Mouse (Mus musculus) skeletal muscle tissue, adult 2 months (tissue): ENCODE measurements around the gene Ap2a2.

ENCODE experiments used
- DNase-seq: peaks from one replicate; pipeline ENCODE4 v3.0.0-alpha.2; 2012; ENCODE audit warnings: low read depth, low spot score

The Ap2a2 gene

DNA sequence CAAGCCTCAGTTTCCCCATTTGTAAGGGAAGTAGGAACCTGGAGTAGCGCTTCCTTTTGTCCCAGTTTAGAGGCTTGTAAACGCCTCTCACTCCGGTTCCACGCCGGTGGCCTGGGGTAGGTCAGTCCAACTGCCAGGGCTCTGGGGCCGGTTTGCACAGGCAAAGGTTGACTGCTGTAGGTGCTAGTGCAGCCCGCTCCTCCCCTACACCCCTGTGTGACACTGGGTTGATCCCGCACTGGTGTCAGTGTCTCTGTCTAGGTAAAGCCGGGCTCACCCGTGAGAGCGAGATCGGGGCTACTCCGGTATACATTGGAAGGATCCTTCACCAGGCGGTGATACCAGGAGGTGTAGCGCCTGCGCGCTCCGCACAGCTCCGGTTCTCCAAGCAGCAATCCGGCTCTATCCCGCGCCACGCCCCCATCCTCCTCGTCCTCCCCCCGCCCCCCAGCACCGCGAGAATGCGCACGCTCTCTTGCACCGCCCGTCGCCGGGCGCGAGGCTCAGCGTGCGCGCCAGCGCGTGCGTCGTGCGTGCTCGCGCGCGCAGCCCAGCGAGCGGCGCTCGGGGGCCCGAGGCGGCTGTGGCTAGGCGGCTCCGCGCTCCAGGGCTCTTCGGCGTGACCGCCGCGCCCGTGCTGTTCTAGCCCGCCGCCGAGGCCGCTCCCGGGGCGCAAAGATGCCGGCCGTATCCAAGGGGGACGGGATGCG, at the start of gene Ap2a2:
Gene Ap2a2 (plus strand): TSS at position 492 of the 710 bp plus-strand sequence.
- DNase-seq: peak; percentile 90

DNA sequence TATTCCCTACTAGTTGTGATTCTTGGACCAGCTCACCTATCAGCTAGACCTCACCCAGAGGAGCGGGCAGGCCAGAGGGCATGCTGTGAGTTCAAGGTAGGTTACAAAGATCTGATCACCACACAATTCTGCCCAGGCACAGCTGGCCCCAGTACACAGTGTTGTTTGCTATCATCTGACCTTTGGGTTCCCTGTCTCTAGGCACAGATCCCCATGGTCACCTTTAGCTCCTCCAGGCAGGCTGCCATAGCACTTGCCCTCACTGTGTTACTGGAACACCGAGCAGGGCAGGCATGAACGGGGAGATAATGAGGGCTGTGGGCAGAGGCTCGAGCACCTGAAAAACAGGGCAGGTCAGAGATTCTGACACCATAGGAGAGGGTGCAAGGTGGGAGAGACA, 44.3 kb upstream of the Ap2a2 start:
- DNase-seq: no peak

DNA sequence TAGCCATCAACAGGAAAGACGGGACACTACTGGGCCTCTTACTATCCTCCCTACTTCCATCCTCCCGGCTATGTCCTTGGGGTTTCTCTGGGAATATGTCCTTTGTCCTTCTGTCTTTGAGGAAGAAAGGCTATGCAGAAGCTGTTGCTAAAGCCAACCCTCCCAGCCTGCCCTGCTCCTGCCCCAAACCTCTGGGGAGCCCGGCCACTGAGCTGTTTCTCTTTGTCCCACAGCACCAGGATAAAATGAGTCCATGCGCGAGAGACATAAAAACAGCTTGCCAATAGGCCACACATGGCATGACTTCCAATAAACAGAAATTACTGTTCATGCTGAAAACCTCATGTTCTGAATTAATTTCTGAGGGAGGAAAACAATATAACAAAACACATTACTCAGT, 43.7 kb upstream of the Ap2a2 start:
- DNase-seq: no peak

DNA sequence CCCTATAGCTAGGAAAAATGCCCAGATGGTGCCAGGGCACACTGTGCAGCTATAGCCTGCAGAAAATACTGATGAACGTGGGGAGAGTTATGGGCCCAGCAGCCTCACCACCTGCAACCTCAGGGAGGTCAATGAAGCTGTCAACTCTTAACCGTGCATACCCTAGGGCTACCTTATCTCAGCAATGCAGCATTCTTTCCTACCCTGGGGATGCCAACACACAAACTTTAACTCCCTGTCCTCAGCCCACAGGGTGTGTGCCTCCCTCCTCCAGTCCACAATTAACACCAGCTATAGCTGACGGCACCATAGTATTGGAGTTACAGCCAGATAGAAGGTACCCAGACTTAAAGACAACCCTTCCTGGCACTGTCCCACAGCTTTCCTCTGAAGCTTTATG, 43.0 kb upstream of the Ap2a2 start:
- DNase-seq: no peak

DNA sequence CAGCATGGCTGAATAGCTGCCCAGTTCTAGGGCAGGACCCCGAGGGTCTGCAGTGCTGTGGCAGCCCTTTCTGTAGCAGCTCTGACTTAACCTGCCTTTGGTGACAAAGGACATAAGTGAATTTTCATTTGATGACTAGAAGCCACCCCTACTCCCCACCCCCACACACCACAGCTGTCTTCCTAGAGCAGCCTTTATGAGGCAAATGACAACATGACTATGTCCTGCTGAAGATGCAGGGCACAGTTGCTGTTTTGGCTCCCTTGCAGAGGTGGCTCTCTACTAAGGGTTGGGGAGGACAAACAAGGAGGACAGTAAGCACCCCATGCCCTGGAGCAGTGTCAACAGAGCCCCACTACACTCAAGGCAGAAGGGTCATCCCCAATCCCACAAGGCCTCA, 42.2 kb upstream of the Ap2a2 start:
- no peak for DNase-seq

DNA sequence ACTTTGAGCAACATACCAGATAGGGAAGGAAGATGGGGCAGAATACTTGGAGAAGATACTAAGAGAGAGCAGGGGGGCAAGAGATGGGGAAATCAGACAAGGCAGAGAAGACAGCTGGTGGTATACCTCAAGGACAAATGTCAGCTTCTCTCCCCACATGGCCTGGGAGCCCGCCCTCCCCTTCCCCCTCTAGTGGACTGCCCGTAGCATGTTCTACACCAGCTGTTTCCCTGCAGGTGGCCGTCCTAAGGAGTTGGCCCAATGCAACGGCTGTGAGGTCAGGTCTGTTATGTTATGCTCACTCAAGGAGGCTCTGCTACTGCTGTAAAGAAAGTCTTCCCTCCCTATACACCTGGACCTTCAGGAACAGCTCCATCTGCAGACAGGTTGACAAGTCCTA, 39.0 kb upstream of the Ap2a2 start:
- no peak for DNase-seq

DNA sequence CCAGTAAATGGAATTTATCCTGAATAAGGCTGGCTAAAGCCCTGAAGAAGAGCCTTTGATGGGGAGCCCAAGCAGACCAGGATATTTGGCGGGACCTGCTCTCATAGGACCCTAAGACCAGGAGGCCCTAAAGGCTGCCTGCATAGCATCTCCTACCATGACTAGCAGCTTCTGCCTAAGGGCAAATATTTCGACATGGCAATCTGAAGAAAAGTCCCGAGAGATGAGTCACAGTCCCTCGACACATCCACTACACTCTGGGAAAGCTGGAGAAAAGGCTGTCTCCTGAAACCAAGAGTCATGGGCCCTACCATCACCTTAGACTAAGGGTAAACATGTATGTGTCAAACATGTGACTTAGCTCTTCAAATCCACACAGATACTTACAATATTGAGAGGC, 37.7 kb upstream of the Ap2a2 start:
- DNase-seq: no peak

DNA sequence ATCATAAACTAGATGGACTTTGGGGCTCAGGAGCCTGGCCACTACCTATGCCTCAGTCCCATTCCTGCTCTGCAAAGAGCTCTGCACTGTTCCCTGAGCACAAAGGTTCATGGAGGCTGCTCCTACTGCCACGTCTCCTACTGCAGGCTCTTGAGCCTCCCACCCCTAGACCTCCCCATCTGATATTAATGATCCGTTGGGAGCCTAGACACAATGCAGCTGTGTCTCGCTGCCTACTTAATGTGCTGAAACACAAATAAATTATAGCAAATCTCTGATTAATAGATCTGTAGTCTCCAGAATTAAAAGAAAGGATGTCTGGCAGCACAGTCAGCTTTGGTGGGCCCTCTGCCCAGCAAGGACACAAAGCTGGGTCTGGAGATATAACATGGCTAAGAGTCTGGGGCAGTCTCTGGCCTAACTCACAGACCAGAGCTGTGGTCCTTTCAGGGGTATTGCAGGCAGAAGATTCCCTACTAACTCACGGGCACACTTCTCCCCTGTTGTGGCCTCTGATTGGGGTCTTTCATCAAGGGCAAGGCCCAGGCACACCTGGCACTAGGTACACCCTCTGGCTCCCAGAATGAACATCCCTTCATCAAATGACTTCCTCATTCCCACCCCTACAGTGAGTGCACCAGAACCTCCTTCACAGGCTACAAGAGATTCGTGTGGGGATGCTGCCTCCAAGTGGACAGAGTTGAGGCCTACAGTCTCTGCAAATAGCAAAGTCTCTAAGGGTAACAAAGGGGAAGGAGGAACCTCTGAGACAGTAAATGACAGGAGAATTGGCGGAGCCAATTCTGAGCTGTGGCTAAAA, 37.0 kb upstream of the Ap2a2 start:
- DNase-seq: peak; percentile 60

DNA sequence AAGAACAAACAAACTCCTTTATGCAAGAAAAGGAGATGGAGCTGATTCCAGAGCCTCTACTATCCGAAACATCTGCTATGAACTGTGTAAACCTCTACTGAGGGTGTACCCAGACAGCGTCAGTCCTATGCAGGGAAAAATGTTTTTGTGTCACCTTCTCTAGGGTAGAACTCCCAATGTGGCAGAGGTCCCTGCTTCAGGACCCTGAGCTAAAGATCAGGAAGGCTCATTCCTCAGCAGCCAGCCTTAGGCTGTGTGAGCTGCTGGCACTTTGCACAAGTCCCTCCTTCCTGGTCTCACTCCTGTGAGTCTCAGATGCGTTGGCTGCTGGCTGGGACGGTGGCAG, 36.4 kb upstream of the Ap2a2 start:
- no peak for DNase-seq

DNA sequence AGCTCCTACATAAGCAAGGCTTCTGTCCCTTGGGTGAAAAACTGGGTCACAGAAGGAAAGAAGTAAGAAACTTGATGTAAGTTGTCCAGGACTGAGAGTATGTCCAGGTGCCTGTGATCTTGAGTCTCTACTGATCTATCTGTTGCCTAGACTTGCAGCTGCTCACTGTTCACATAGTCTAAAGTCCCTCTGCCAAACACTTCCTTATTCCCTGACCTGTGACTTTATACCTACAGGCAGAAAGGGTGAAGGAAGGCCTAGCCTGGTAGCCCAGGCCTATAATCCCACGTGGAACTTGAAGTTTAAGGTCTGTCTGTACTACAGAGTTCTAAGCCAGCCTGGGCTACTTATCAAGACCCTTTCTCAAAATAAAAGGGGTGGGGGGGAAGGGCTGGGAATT, 26.4 kb upstream of the Ap2a2 start:
- DNase-seq: no peak

DNA sequence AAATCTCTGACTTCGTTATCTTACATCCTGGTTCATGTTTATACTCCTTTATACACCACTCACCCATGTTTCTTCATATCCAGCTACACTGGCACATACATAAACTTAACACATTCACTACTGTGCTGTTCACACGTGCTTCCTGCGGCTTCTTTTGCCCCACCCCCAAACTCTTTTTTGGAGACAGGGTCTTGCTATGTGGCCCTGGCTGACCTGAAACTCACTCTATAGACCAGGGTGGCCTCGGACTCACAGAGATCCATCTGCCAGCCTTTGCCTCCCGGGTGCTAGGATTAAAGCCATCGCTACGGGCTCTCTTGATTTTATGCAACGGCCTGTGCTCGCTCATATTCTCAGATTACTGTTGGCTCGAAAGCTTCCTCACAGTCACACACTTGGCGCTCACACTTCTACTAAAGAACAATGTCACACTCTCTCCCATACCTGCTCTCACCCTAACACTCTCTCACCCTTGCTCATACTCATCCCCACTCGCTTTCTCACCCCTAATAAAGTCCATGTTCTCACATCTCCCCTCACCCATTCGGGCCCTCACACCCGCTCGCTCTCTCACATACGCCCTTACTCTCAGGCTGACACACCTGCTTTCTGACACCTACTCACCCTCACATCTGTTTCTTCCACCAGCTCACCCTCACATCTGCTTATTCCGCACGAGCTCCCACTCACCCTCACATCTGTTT, 23.0 kb upstream of the Ap2a2 start:
- DNase-seq: peak; percentile 25

DNA sequence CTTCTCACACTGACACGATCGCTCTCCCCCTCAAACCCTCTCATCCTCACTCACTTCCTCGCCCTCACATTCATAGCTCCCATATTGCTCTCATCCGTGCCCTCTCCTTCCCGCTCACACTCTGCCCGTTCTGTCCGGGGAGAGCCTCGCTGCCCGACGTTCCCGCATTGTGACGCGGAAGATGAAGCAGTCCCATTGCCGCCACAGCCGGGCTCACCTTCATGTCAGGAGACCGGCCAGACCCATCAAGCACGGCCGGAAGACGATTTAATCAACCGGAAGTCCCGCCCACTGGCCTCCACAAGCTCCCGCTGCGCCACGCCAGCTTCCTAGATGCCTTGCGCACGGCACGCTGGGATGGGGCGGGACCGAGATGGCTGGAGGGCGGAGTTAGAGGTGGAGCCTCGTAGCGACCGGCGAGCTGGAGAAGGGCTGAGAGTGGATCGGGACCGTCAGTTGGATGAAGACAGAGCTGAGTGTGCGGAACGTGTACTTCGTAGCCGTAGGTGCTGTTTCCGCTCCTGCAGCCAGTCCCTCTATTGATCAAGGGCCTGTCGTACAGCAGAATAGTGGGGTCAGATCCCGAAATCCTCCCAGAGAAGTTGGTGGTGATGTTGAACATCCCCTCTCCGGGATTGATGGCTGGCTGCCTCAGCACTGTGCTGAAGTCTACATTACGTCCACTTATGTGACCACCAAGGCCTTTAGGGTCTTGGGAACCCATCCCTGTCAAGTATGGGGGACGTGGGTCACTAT, 22.2 kb upstream of the Ap2a2 start, which contains the start of gene Chid1:
Gene Chid1 (minus strand): TSS at position 302 of the 756 bp plus-strand sequence.
- DNase-seq: peak; percentile 97

DNA sequence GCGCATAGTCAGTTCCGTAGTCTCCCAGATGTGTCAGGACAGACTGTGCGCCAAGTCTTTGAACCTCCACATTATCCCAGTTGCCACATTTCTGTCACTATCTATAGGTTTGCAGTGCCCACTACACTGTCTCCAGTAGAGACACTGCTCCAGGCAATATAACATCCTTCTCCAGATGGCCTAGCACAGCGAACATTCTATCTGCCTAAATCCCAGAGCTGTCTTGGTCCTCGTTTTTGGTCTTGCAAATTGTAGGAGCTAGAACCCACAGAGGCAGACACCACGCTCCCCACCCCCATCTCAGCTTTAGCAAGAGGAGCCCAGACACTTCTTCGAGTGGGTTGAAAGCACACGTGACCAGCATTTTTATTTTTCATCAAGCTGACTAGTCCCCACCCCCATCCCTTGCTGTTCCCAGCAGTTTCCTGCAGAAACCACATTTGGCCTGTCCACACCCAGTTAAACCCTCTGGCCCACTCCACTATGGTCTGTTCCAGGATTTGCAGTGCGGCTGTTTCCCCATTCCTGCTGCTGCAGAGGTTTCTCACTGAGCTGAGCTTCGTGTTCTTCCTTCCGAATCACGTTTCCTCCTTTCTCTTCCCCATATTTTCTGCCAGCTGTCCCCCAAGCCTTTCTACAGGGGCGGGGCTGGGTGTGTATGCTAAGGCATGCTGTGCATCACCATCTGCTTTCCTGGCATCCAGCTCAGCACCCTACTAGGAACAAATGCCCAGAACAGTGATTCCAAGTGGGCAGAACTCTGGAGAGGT, 21.5 kb upstream of the Ap2a2 start:
- peak; percentile 84 for DNase-seq

DNA sequence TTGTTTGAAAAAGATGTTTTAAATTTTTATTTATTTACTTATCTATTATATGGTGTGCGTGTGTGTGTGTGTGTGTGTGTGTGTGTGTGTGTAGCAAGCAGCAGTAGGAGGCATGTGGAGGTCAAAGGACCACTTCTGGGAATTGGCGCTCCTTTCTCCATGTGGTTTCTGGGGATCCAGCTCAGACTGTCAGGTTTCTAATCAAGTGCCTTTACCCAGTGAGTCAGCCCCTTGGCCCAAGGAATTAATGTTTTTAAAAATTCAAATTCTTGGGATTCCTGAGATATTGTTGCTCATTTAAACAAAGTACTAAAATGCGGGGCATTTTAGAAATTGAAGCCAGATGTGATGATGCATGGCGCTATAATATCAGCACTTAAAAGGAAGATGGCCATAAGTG, 20.3 kb upstream of the Ap2a2 start:
- DNase-seq: no peak

DNA sequence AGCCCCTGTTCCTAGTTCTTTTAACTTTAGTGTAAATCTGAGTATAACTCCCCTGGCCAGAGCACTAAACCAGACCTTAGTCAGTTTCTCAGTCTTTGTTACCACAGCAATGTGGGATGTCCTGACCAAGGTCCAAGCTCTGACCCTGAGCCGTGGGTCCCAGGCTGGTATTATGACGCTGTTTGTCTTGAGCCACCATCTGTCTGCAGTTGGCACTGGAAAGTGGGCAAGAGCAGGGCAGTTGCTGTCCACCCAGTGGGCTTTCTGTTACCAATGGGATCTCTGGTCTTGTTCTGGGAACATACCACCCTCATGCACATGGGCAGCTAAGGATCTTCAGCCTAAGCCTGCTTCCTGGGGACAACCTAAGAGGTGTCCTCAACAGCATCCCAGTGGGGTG, 19.4 kb upstream of the Ap2a2 start:
- DNase-seq: no peak

DNA sequence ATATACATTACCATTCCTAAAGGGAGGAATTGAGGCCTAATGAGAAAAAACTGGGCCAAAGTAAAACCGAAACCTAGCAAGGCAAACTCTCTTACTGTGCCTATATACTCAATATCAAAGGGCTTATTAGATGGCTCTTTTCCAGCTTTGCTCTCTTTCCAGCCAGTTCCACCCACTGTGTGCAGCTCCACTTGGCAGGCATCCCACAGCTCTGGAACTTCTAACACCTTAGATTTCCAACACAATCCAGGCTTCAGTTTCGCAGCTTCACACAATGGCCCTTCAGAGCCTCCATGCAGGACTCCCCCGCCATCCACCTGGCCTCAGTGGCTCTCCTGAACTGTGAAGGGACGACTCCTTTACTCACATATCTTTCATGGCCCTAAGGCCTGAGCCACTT, 17.3 kb upstream of the Ap2a2 start:
- no peak for DNase-seq

DNA sequence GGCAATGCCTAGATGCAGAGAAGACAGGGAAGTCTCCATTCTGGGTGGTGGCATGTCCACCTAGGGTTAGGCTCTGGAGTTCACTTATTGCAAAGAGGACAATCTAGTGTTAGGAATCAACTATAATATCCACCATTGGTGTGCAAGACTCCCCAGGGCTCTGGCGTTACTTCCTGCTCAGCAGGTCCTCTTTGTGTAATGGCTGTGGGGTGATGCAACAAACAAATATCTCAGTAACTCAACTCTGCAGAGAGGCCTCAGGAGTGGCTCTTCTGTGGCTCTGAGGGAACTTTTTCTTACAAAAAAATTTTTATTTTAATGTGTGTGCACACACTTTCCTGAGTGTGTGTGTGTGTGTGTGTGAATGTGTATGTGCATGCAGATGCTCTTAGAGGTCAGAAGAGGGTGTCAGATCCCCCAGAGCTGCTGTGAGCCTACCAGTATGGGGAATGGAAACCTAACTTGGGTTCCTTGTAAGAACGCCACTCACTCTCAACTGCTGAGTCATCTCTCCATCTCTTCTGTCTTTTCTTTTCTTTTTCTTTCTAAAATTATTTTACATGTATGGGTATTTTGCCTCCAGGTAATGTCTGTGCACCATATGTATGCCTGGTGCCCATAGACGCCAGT, 12.4 kb upstream of the Ap2a2 start:
- DNase-seq: no peak

DNA sequence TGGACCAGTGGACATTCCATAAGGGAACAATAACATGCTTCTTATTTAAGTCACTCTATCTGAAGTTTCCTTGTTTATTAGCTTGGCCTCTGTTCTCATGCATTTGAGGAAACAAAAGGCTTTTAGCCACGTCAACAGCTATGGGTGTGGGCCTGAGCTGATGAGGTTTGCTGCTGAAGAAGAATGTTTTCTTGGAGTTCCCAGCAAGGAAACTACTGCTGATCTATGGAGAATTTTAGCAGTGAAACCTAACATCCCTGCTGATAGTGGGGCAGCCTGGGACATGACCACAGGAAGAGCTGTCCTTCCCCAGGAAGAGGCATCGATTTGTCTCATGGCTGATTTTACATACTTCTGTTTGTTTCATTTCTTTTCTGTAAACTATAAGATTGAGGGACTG, 11.5 kb upstream of the Ap2a2 start:
- DNase-seq: peak; percentile 30

DNA sequence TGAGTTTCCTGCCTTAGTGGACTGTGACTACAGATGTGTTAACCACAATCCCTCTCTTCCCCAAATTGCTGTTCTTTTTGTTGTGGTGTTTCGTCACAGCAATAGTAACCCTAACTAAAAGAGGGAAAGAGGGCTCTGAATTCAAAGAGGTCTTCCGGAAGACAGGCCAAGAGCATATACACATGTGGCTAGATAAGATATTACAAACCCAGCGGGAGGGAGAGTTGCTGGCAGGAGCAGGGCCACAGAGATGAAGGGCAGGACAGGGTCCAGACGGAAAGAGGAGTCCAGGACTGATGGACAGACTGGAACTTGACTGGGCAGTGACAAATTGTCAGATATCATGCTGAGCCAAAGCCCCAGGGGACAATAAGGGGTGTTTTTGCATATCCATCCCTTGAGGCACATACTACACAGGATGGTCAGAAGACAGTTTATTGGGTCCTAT, 3.6 kb upstream of the Ap2a2 start:
- DNase-seq: no peak

DNA sequence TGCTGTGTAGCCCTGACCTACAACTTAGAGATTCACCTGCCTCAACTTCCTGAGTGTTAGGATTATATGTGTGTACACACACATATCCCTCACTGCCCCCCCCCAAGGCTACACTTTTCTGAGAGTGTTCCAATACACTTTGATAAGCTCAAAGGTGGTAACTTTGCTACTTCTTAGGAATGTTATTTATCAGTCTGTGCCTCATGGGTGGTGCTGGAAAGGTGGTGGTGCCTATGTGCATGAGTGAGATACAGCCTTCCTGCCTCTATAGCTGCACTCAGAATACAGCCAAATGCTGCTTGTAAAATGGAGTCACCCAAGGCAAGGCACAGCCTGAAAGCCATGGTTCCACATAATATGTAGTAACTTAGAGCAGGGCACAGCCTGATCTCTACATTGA, 3.0 kb upstream of the Ap2a2 start:
- no peak for DNase-seq
